Mouse (Mus musculus): ENCODE measurements around the gene Pla2g4e. TPM values are rescaled to one million over a fixed set of nuclear protein-coding genes. Genes with fewer than 3 reads are reported as not detected.

Gene Pla2g4e
- total RNA-seq, 2 experiments from 2014 or later: 2.2 to 2.9 TPM

DNA sequence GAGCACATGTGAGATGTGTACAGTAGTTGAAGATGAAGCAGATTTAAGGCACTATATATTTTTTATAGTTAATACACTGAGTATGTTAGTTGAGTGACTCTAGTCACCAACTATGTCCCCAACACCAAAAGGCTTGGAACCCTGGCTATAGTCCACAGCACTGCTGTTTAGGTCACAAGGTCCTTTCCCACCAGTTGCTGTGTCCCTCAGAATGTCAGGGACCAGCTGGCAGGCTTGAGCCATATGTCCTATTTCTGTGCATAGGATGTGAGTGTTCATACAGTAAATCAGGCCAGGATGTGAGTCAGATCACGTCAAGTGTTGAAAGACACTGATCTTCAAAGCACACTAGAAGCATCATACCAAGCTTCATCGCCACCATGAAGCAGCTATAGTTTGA, 120.2 kb downstream of the Pla2g4e start:
- DNase-seq (ENCODE audit: low spot score in 2 of 2): no peak

DNA sequence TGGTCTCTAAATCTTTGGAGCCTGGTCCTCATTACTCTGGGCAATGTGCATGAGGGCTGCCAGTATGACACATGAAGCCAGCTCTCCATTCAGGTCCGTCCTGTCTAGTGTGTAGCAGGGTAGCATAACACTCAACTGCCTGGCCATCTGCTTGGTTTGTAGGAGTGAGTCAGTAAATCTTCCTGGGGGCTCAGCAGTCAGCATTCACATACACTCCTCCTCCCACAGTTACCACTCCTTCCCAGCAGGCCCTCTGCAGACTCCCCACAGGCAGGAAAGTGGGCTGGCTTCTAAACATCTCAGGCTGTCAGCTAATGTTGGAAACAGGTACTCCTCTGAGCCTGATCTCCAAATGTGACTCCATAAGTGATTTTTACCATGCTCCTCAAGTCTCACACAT, 121.0 kb downstream of the Pla2g4e start:
- no peak for DNase-seq (ENCODE audit: low spot score in 2 of 2)

DNA sequence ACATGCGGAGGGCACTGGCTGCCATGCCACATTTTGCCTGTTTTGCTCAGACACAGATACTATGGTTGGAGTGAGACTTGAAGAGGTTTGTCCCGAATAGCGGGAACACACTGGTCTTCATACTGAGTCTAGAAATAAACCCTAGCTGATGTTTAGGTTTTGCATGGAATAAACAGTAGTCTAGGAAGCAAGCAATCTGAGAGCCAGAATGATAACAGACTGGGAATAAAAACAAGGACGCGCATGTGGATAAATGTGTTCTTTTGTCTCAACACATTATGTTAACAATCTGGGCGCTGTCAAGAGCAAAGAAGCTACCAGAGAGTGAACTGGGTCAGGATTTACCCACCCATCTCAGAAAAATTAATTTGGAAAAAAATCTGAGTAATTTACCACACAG, 122.2 kb downstream of the Pla2g4e start:
- no peak for DNase-seq (ENCODE audit: low spot score in 2 of 2)

DNA sequence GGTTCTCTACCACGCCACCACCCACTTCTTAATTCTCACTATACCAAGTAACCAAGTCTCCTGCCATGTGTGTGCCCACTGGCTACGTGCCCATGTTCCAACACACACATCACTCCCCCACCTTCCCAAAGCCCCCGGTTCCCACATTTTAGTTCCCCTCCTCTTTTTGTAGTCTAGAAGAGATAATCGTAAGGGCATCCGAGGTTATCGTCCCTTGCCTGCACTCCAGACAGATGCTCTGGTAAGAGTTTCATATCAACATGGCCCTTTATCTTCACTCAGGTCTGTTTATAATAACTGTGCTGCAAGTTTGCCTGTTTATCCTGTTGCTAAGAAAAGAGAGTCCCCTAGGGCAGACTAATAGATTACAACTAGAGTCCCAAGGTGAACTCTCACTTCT, 127.8 kb downstream of the Pla2g4e start:
- no peak for DNase-seq (ENCODE audit: low spot score in 2 of 2)

Other genes with a start within 250 kb of the Pla2g4e start
- gene Jmjd7, start 217.9 kb downstream of the Pla2g4e start, total RNA-seq (2021): 10 to 100 TPM; 15.0 to 16.8 TPM
- gene Gm28042, start 217.8 kb downstream of the Pla2g4e start, total RNA-seq (2021): 1 to 10 TPM; 1.5 to 4.2 TPM
- 1 to 10 TPM; 3.6 to 3.7 TPM for gene Pla2g4b, start 211.9 kb downstream of the Pla2g4e start, total RNA-seq (2021)
- gene Ehd4, start 90.7 kb downstream of the Pla2g4e start, total RNA-seq (2021): 10 to 100 TPM; 46.6 to 47.0 TPM
- under 1 TPM in 1 of 2 experiments, not detected in 1; 0.28 TPM for gene Pla2g4d, start 43.9 kb upstream of the Pla2g4e start, total RNA-seq (2021)
- not detected for gene Pla2g4f, start 68.8 kb upstream of the Pla2g4e start, total RNA-seq (2021)
- 10 to 100 TPM; 54.2 to 55.8 TPM for gene Vps39, start 107.8 kb upstream of the Pla2g4e start, total RNA-seq (2021)
- 10 to 100 TPM; 27.6 to 29.0 TPM for gene Ganc, start 158.6 kb upstream of the Pla2g4e start, total RNA-seq (2021)
- 10 to 100 TPM; 45.4 to 47.2 TPM for gene Tmem87a, start 158.8 kb upstream of the Pla2g4e start, total RNA-seq (2021)
- gene Capn3, start 210.7 kb upstream of the Pla2g4e start, total RNA-seq (2021): 1 to 10 TPM; 1.1 to 2.0 TPM